Mouse (Mus musculus): ENCODE results near the gene Kdm4c. TPM values are rescaled to one million over a fixed set of nuclear protein-coding genes. Genes with fewer than 3 reads are reported as not detected.

The Kdm4c gene
- polyA plus RNA-seq, 1 experiment: 1.9 TPM

DNA sequence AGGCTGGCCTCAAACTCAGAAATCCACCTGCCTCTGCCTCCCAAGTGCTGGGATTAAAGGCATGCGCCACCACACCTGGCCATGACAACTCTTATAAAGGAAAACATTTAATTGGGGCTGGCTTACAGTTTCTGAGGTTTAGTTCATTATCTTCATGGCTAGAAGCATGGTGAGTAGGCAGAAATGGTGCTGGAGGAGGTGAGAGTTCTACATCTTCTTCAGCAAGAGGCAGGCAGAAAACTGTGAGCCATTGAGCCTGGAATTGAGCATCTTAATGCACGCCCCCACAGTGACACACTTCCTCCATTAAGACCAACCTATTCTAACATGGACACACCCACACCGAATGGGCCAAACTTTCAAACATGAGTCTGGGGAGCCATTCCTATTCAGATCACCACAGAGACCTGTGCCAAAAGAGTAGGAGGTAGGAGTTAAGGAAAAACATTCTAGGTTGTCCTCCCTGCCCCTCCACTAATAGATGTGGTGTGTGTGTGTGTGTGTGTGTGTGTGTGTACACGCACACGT, 22.2 kb downstream of the Kdm4c start:
- no peak overlapping the region for H3K4me3 ChIP-seq (ENCODE audit: control insufficient read depth, low read depth, low read length)
- H3K4me1 ChIP-seq (ENCODE audit: control insufficient read depth, insufficient read depth, low read length): no peaks in the 10 kb centered on the region
- no peak overlapping the region for H3K27ac ChIP-seq (ENCODE audit: control insufficient read depth, insufficient read depth, low read depth, low read length)
- no peaks in the 10 kb centered on the region for H3K36me3 ChIP-seq (ENCODE audit: control insufficient read depth, insufficient read depth, low read length)
- no peaks in the 10 kb centered on the region for H3K27me3 ChIP-seq (ENCODE audit: control insufficient read depth, insufficient read depth, low read length)
- TF ChIP-seq CTCF (IDR thresholded peaks at IDR 0.05; ENCODE audit: control insufficient read depth, insufficient read depth, insufficient replicate concordance, low read depth, low read length) (no peak), POLR2A (IDR thresholded peaks at IDR 0.05; ENCODE audit: control insufficient read depth, low read depth, low read length) (no peak)

DNA sequence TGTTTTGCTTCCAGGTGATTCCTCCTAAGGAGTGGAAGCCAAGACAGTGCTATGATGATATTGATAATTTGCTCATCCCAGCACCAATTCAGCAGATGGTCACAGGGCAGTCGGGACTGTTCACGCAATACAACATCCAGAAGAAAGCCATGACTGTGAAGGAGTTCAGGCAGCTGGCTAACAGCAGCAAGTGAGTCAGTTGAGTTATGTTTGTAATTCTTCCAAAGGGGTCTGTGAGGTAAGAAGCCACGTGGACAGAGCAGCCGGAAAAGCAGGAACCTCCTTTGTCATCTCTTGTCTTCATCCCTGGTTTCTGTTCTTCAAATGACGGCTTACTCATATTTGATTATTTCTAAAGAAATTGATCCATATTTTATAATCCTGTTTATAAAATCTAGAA, 28.9 kb downstream of the Kdm4c start:
- TF ChIP-seq POLR2A (IDR thresholded peaks at IDR 0.05; ENCODE audit: control insufficient read depth, low read depth, low read length) (no peak), CTCF (IDR thresholded peaks at IDR 0.05; ENCODE audit: control insufficient read depth, insufficient read depth, insufficient replicate concordance, low read depth, low read length) (no peak)
- no peaks in the 10 kb centered on the region for H3K36me3 ChIP-seq (ENCODE audit: control insufficient read depth, insufficient read depth, low read length)
- no peak overlapping the region for H3K4me3 ChIP-seq (ENCODE audit: control insufficient read depth, low read depth, low read length)
- H3K27ac ChIP-seq (ENCODE audit: control insufficient read depth, insufficient read depth, low read depth, low read length): no peak overlapping the region
- no peaks in the 10 kb centered on the region for H3K27me3 ChIP-seq (ENCODE audit: control insufficient read depth, insufficient read depth, low read length)
- no peaks in the 10 kb centered on the region for H3K4me1 ChIP-seq (ENCODE audit: control insufficient read depth, insufficient read depth, low read length)

DNA sequence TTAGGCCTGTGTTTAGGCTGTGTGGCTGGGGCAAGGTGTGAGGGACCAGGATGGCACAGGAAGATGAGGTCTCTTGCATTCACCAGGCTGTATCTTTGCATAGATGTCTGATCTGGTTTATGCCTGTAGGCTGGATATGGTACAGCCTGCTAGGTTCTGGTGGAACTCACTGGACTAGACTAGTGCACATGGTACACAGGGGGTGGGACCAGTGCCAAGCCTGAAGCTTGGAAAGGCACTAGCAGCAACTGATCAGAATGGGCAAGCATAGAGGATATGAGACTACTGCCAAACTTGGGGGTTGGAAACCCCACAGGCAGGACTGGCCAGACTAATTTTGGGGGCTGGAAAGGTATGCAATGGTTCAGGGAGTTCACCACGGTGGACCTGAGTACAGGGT, 35.2 kb downstream of the Kdm4c start:
- Histone ChIP-seq H3K36me3 (ENCODE audit: control insufficient read depth, insufficient read depth, low read length) (no peaks in the 10 kb centered on the region), H3K27me3 (ENCODE audit: control insufficient read depth, insufficient read depth, low read length) (no peaks in the 10 kb centered on the region), H3K4me1 (ENCODE audit: control insufficient read depth, insufficient read depth, low read length) (no peaks in the 10 kb centered on the region), H3K4me3 (ENCODE audit: control insufficient read depth, low read depth, low read length) (no peak overlapping the region), H3K27ac (ENCODE audit: control insufficient read depth, insufficient read depth, low read depth, low read length) (no peak overlapping the region)
- TF ChIP-seq POLR2A (IDR thresholded peaks at IDR 0.05; ENCODE audit: control insufficient read depth, low read depth, low read length): no peak
- TF ChIP-seq CTCF (IDR thresholded peaks at IDR 0.05; ENCODE audit: control insufficient read depth, insufficient read depth, insufficient replicate concordance, low read depth, low read length): no peak

DNA sequence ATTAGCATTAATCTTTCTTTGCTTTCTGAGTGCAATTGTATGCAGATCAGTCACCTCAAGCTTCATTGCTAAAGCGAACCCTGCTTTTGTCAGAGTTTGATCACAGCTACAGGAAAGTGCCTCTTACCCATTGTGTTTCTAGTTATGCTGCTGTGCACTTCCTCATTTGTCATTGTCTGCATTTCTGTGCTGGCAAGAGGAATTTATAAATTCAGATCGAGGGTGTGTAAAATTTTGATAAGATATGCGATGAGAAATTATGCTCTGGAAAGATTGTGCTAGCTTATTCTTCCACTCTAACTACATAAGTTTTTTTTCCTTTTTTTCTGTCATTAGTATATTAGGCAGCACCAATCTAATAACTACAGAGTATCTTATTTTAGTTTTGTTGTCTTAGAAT, 37.9 kb downstream of the Kdm4c start:
- Histone ChIP-seq H3K36me3 (ENCODE audit: control insufficient read depth, insufficient read depth, low read length) (no peaks in the 10 kb centered on the region), H3K27ac (ENCODE audit: control insufficient read depth, insufficient read depth, low read depth, low read length) (no peak overlapping the region), H3K27me3 (ENCODE audit: control insufficient read depth, insufficient read depth, low read length) (no peaks in the 10 kb centered on the region), H3K4me1 (ENCODE audit: control insufficient read depth, insufficient read depth, low read length) (no peaks in the 10 kb centered on the region), H3K4me3 (ENCODE audit: control insufficient read depth, low read depth, low read length) (no peak overlapping the region)
- TF ChIP-seq CTCF (IDR thresholded peaks at IDR 0.05; ENCODE audit: control insufficient read depth, insufficient read depth, insufficient replicate concordance, low read depth, low read length) (no peak), POLR2A (IDR thresholded peaks at IDR 0.05; ENCODE audit: control insufficient read depth, low read depth, low read length) (no peak)

DNA sequence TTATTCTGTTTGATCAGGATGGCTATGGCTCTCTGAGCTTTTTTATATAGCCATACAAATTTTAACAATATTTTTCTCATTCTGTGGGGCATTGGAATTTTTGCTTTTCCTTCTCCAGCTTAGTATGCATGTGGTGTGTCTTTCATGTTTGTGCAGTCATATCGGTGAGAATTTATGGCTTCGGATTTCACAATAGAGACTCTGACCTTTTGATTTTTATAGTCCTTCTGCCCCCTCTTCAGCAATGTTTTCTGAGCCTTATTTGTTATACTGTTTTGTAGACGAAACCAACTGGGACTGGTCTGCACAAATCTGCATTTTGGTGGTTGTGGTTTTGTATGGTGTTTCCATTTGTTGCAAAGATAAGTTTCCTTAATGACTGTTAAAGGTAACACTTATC, 45.6 kb downstream of the Kdm4c start:
- Histone ChIP-seq H3K27me3 (ENCODE audit: control insufficient read depth, insufficient read depth, low read length) (no peaks in the 10 kb centered on the region), H3K36me3 (ENCODE audit: control insufficient read depth, insufficient read depth, low read length) (no peaks in the 10 kb centered on the region), H3K4me3 (ENCODE audit: control insufficient read depth, low read depth, low read length) (no peak overlapping the region), H3K27ac (ENCODE audit: control insufficient read depth, insufficient read depth, low read depth, low read length) (no peak overlapping the region), H3K4me1 (ENCODE audit: control insufficient read depth, insufficient read depth, low read length) (no peaks in the 10 kb centered on the region)
- no peak for TF ChIP-seq CTCF (IDR thresholded peaks at IDR 0.05; ENCODE audit: control insufficient read depth, insufficient read depth, insufficient replicate concordance, low read depth, low read length)

DNA sequence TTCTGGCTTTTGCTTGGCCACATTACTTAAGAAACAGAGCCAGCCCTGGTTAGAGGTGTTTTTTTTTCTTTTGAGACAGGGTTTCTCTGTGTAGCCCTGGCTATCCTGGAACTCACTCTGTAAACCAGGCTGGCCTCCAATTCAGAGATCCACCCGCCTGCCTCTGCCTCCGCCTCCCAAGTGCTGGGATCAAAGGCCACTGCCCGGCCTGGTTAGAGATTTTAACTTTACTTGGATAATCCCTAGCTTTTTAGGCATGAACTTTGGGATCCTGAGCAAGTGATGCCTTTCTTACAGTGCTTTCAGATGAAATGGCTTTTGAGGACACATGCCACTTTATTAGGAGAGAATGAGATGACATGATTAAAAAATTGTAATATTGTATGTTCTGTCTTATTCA, 52.4 kb downstream of the Kdm4c start:
- no peaks in the 10 kb centered on the region for H3K27me3 ChIP-seq (ENCODE audit: control insufficient read depth, insufficient read depth, low read length)
- H3K4me3 ChIP-seq (ENCODE audit: control insufficient read depth, low read depth, low read length): no peak overlapping the region
- no peak for TF ChIP-seq CTCF (IDR thresholded peaks at IDR 0.05; ENCODE audit: control insufficient read depth, insufficient read depth, insufficient replicate concordance, low read depth, low read length)
- no peak overlapping the region for H3K27ac ChIP-seq (ENCODE audit: control insufficient read depth, insufficient read depth, low read depth, low read length)
- H3K36me3 ChIP-seq (ENCODE audit: control insufficient read depth, insufficient read depth, low read length): no peaks in the 10 kb centered on the region
- H3K4me1 ChIP-seq (ENCODE audit: control insufficient read depth, insufficient read depth, low read length): no peaks in the 10 kb centered on the region

DNA sequence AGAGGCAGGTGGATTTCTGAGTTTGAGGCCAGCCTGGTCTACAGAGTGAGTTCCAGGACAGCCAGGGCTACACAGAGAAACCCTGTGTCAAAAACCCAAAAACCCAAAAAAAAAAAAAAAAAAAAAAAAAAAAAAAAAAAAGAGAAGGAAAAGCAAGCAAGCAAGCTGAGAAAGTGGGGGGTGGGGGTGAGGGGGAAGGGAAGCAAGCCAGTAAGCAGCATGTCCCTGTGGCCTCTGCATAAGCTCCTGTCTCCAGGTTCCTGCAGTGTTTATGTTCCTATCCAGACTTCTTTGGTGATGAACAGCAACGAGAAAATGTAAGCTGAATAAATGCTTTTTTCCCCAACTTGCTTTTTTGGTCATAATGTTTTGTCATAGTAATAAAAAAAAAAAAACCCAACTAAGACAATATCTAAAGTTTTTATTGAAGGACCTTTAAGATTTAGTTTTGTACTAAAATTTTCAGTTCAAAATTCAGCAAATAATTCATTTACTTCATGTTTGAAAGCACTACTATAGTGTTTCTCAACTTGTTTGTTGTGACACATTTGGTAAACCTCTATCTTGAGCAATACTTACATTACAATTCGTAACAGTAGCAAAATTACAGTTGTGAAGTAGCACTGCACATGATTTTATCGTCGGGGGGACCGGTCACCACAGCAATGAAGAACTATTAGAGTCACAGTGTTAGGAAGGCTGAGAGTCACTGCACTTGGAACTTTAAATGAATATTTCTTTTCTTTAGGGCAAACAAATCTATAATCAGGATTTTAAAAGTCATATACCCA, 63.2 kb downstream of the Kdm4c start:
- Histone ChIP-seq H3K36me3 (ENCODE audit: control insufficient read depth, insufficient read depth, low read length) (no peaks in the 10 kb centered on the region), H3K4me3 (ENCODE audit: control insufficient read depth, low read depth, low read length) (no peak overlapping the region), H3K27ac (ENCODE audit: control insufficient read depth, insufficient read depth, low read depth, low read length) (no peak overlapping the region), H3K27me3 (ENCODE audit: control insufficient read depth, insufficient read depth, low read length) (no peaks in the 10 kb centered on the region), H3K4me1 (ENCODE audit: control insufficient read depth, insufficient read depth, low read length) (no peaks in the 10 kb centered on the region)
- TF ChIP-seq CTCF (IDR thresholded peaks at IDR 0.05; ENCODE audit: control insufficient read depth, insufficient read depth, insufficient replicate concordance, low read depth, low read length) (no peak), POLR2A (IDR thresholded peaks at IDR 0.05; ENCODE audit: control insufficient read depth, low read depth, low read length) (no peak)
